Mouse (Mus musculus): ENCODE measurements around the gene Cyp2d12. TPM values are rescaled to one million over a fixed set of nuclear protein-coding genes. Genes with fewer than 3 reads are reported as not detected.
"Not testable (repeated sequence)": the region's sequence is repeated elsewhere in the genome, so short reads cannot be mapped to it uniquely, and the experiment has no call there.

The Cyp2d12 gene
- polyA plus RNA-seq, 1 experiment from 2014 or later, result not detected

DNA sequence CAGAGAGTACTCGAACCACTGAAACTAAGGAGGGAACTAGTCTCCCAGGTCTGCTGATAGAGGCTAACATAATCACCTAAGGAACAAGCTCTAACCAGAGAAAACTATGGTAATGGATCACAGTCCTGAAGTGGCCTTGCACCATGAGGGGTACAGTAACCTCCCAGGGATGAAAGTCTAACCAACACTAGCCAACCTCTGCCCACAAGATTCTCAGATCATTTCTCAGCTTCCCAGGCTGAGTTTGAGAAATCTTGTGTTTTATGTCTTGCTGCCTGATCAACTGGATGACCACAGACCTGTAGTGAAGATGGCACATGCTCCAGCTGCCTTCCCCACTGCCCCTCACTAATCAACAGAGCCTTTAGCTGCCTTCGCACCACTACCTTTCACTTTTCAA, 1.7 kb upstream of the Cyp2d12 start:
- H3K4me1 ChIP-seq (replicated peaks); H3K36me3 ChIP-seq; H3K4me3 ChIP-seq; ATAC-seq (ENCODE audit: insufficient number of reproducible peaks, low FRiP score); H3K4me2 ChIP-seq; H3K27ac ChIP-seq (ENCODE audit: poor library complexity, severe bottlenecking); H3K9ac ChIP-seq; H3K27me3 ChIP-seq (replicated peaks): not testable (repeated sequence)
- peaks cover 26% of the 10 kb centered on the region for H3K9me3 ChIP-seq (replicated peaks)
- WGBS, result 76% methylated on average over 2 of the region's 2 CpGs

DNA sequence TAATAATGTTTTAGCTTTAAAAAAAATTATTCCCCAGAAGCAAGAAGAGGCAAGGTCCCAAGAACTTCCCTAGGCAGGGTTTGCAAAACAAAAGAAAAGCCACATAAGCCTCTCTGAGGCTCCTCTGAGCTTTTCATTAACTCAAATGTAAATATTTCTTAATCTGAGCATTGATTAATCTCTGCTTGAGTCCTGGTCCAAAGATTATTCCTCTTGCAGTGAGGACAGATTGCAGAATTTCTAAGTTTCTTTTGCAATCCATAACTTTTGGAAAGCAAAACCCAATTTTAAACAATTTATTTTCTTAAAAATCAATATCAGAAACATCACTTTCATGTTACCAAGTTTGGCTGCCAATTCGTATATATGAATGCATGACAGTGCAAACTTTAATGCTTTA, 18.0 kb downstream of the Cyp2d12 start:
- no peaks in the 10 kb centered on the region for H3K9me3 ChIP-seq (replicated peaks)
- 71% methylated on average over 1 of the region's 1 CpGs for WGBS
- no peak overlapping the region for H3K27ac ChIP-seq (ENCODE audit: poor library complexity, severe bottlenecking)
- no peaks in the 10 kb centered on the region for H3K4me1 ChIP-seq (replicated peaks)
- H3K36me3 ChIP-seq, result no peaks in the 10 kb centered on the region
- no peaks in the 10 kb centered on the region for H3K27me3 ChIP-seq (replicated peaks)
- H3K4me2 ChIP-seq, result no peak overlapping the region
- no peak overlapping the region for H3K9ac ChIP-seq
- no peak overlapping the region for H3K4me3 ChIP-seq
- ATAC-seq (ENCODE audit: insufficient number of reproducible peaks, low FRiP score), result no peak

DNA sequence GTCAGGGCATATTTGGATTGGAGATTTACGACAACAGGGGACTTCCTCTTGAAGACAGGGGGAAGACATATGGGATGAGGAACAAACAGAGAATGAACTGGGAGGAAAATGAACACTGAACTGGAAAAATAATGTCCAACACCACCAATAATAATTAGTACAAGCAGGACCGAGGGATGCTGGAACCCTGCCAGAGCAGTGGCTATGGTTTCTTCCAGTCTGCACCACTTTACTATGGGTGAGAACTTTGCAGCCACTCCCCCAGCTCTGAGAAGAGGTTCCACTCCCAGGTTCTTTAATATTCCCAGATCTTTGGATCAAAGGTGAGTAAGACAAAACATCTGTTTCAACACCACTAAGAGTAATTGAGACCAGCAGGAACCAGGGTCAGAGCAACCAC, 24.2 kb downstream of the Cyp2d12 start:
- H3K9ac ChIP-seq, result no peak overlapping the region
- 79% methylated on average over 2 of the region's 2 CpGs for WGBS
- H3K9me3 ChIP-seq (replicated peaks), result peaks cover 4% of the 10 kb centered on the region; the same call in 1 of the 2 replicates
- no peak for ATAC-seq (ENCODE audit: insufficient number of reproducible peaks, low FRiP score)
- H3K27me3 ChIP-seq (replicated peaks), result no peaks in the 10 kb centered on the region
- H3K4me1 ChIP-seq (replicated peaks), result no peaks in the 10 kb centered on the region
- no peak overlapping the region for H3K4me3 ChIP-seq
- H3K36me3 ChIP-seq, result no peaks in the 10 kb centered on the region
- H3K4me2 ChIP-seq, result no peak overlapping the region
- no peak overlapping the region for H3K27ac ChIP-seq (ENCODE audit: poor library complexity, severe bottlenecking)

DNA sequence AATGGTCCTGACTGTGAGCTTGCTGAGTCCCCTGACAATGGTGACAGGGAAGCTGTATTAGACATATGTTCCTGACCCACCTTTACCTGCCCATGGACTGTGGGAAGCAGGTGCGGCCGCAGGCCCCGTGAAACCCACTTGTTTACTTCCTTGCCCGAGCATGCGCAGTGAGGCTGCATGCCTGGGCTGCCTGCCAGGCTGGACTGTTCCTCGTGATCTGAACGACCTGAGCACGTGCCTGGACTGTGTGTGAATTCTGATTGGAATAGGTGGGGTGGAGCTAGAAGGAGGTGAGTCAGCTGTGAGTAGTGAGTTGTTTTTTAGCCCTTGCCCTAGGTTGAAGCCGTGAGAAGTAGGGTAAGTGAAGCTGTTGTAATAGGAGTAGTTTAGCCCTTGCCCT, 27.7 kb downstream of the Cyp2d12 start:
- H3K36me3 ChIP-seq, result no peaks in the 10 kb centered on the region
- H3K4me1 ChIP-seq (replicated peaks), result no peaks in the 10 kb centered on the region
- no peak overlapping the region for H3K27ac ChIP-seq (ENCODE audit: poor library complexity, severe bottlenecking)
- no peak overlapping the region for H3K4me3 ChIP-seq
- no peaks in the 10 kb centered on the region for H3K27me3 ChIP-seq (replicated peaks)
- H3K4me2 ChIP-seq, result no peak overlapping the region
- WGBS, result 72% methylated on average over 9 of the region's 9 CpGs
- H3K9ac ChIP-seq, result no peak overlapping the region
- H3K9me3 ChIP-seq (replicated peaks), result peaks cover 4% of the 10 kb centered on the region; the same call in 1 of the 2 replicates
- no peak for ATAC-seq (ENCODE audit: insufficient number of reproducible peaks, low FRiP score)

Small RNA genes lying within 50 kb of the gene (microRNA-seq; reads per million reads assigned to microRNA genes)
- gene Gm27924, result not detected
- gene Gm28023, result not detected

Other genes with a start within 250 kb of the Cyp2d12 start
- 40.5 and 44.6 TPM in 2 replicates for gene Naga, start 216.1 kb upstream of the Cyp2d12 start, polyA plus RNA-seq (2016; fragmentation: Nextera tagmentation; extraction: Ambion mirVana)
- 9.8 and 9.9 TPM in 2 replicates for gene Pheta2, start 216.1 kb upstream of the Cyp2d12 start, polyA plus RNA-seq (2016; fragmentation: Nextera tagmentation; extraction: Ambion mirVana)
- gene Smdt1, start 216.1 kb upstream of the Cyp2d12 start, polyA plus RNA-seq (2016; fragmentation: Nextera tagmentation; extraction: Ambion mirVana), result 299 and 309 TPM in 2 replicates
- 475 and 496 TPM in 2 replicates for gene Ndufa6, start 200.8 kb upstream of the Cyp2d12 start, polyA plus RNA-seq (2016; fragmentation: Nextera tagmentation; extraction: Ambion mirVana)
- gene Cyp2d22, start 174.8 kb upstream of the Cyp2d12 start, polyA plus RNA-seq (2016; fragmentation: Nextera tagmentation; extraction: Ambion mirVana), result 7.3 and 8.0 TPM in 2 replicates
- gene Cyp2d11, start 161.1 kb upstream of the Cyp2d12 start, polyA plus RNA-seq (2016; fragmentation: Nextera tagmentation; extraction: Ambion mirVana), result not detected in 2 replicates
- 0.15 TPM in 1 of 2 replicates, not detected in the other for gene Cyp2d10, start 147.9 kb upstream of the Cyp2d12 start, polyA plus RNA-seq (2016; fragmentation: Nextera tagmentation; extraction: Ambion mirVana)
- gene Cyp2d9, start 121.6 kb upstream of the Cyp2d12 start, polyA plus RNA-seq (2016; fragmentation: Nextera tagmentation; extraction: Ambion mirVana), result not detected in 2 replicates
- gene Cyp2d34, start 65.9 kb downstream of the Cyp2d12 start, polyA plus RNA-seq (2016; fragmentation: Nextera tagmentation; extraction: Ambion mirVana), result not detected in 2 replicates
- gene Cyp2d40, start 209.1 kb downstream of the Cyp2d12 start, polyA plus RNA-seq (2016; fragmentation: Nextera tagmentation; extraction: Ambion mirVana), result not detected in 2 replicates
- not detected in 2 replicates for gene Cyp2d26, start 239.2 kb downstream of the Cyp2d12 start, polyA plus RNA-seq (2016; fragmentation: Nextera tagmentation; extraction: Ambion mirVana)